Mouse (Mus musculus): ENCODE measurements around the gene Zfp791. TPM values are rescaled to one million over a fixed set of nuclear protein-coding genes. Genes with fewer than 3 reads are reported as not detected.

Zfp791 gene
- polyA plus RNA-seq, 1 experiment from 2014 or later = 1.4 TPM

GRCm38 (mm10) chr8:85076993-85077392 lies 45.9 kb downstream of the Zfp791 start:
- WGBS = 3% methylated on average over 2 of the region's 2 CpGs
- peaks cover 25% of the 10 kb centered on the region for H3K36me3 ChIP-seq (ENCODE audit: insufficient read depth, low read length)
- H3K27ac ChIP-seq = no peak overlapping the region
- DNase-seq (ENCODE audit: low spot score) = peak; percentile 93
- H3K9me3 ChIP-seq (replicated peaks; ENCODE audit: low read length) = no peaks in the 10 kb centered on the region
- H3K4me3 ChIP-seq (replicated peaks; ENCODE audit: low read depth, low read length) = no peak overlapping the region
- no peaks in the 10 kb centered on the region for H3K27me3 ChIP-seq (ENCODE audit: insufficient read depth, low read length)
- no peak overlapping the region for H3K9ac ChIP-seq (ENCODE audit: low read depth, low read length)
- ATAC-seq (replicated peaks; ENCODE audit: low FRiP score, low read depth) = no peak
- H3K4me1 ChIP-seq (replicated peaks; ENCODE audit: insufficient read depth, low read length) = no peaks in the 10 kb centered on the region; the same call in 1 of the 2 replicates
- H3K4me2 ChIP-seq (ENCODE audit: low read length) = no peak overlapping the region
- TF ChIP-seq CTCF (IDR thresholded peaks at IDR 0.05; ENCODE audit: low read depth) = peak; percentile 99

- H3K9me3 ChIP-seq (replicated peaks; ENCODE audit: low read length) = no peaks in the 10 kb centered on the region
- H3K4me2 ChIP-seq (ENCODE audit: low read length) = no peak overlapping the region
- no peaks in the 10 kb centered on the region for H3K27me3 ChIP-seq (ENCODE audit: insufficient read depth, low read length)
- ATAC-seq (replicated peaks; ENCODE audit: low FRiP score, low read depth) (no peak), DNase-seq (ENCODE audit: low spot score) (peak; percentile 26)
- peaks cover 25% of the 10 kb centered on the region for H3K36me3 ChIP-seq (ENCODE audit: insufficient read depth, low read length)
- H3K27ac ChIP-seq = no peak overlapping the region
- TF ChIP-seq CTCF (IDR thresholded peaks at IDR 0.05; ENCODE audit: low read depth) = peak; percentile 53
- WGBS = 83% methylated on average over 9 of the region's 9 CpGs
- H3K4me3 ChIP-seq (replicated peaks; ENCODE audit: low read depth, low read length) = no peak overlapping the region
- no peak overlapping the region for H3K9ac ChIP-seq (ENCODE audit: low read depth, low read length)
- H3K4me1 ChIP-seq (replicated peaks; ENCODE audit: insufficient read depth, low read length) = peaks cover 3% of the 10 kb centered on the region; the same call in 1 of the 2 replicates
Measured at GRCm38 (mm10) chr8:85076001-85076400, 46.9 kb downstream of the Zfp791 start.

- TF ChIP-seq CTCF (IDR thresholded peaks at IDR 0.05; ENCODE audit: low read depth) = no peak
- H3K9me3 ChIP-seq (replicated peaks; ENCODE audit: low read length) = no peaks in the 10 kb centered on the region
- no peaks in the 10 kb centered on the region for H3K27me3 ChIP-seq (ENCODE audit: insufficient read depth, low read length)
- H3K4me2 ChIP-seq (ENCODE audit: low read length) = no peak overlapping the region
- DNase-seq (ENCODE audit: low spot score) (no peak), ATAC-seq (replicated peaks; ENCODE audit: low FRiP score, low read depth) (no peak)
- no peak overlapping the region for H3K27ac ChIP-seq
- 85% methylated on average over 10 of the region's 10 CpGs for WGBS
- H3K4me1 ChIP-seq (replicated peaks; ENCODE audit: insufficient read depth, low read length) = peaks cover 8% of the 10 kb centered on the region; the same call in 1 of the 2 replicates
- H3K4me3 ChIP-seq (replicated peaks; ENCODE audit: low read depth, low read length) = no peak overlapping the region
- H3K36me3 ChIP-seq (ENCODE audit: insufficient read depth, low read length) = peaks cover 25% of the 10 kb centered on the region
- no peak overlapping the region for H3K9ac ChIP-seq (ENCODE audit: low read depth, low read length)
Measured at GRCm38 (mm10) chr8:85074617-85075016, 48.3 kb downstream of the Zfp791 start.

GRCm38 (mm10) chr8:85074167-85074566 lies 48.7 kb downstream of the Zfp791 start:
- no peak overlapping the region for H3K4me3 ChIP-seq (replicated peaks; ENCODE audit: low read depth, low read length)
- H3K4me1 ChIP-seq (replicated peaks; ENCODE audit: insufficient read depth, low read length) = 0 out of 2 replicates have a peak, but pooled peaks cover 8% of the 10 kb centered on the region
- WGBS = 70% methylated on average over 10 of the region's 10 CpGs
- ATAC-seq (replicated peaks; ENCODE audit: low FRiP score, low read depth) (no peak), DNase-seq (ENCODE audit: low spot score) (no peak)
- H3K36me3 ChIP-seq (ENCODE audit: insufficient read depth, low read length) = peaks cover 25% of the 10 kb centered on the region
- H3K27ac ChIP-seq = no peak overlapping the region
- TF ChIP-seq CTCF (IDR thresholded peaks at IDR 0.05; ENCODE audit: low read depth) = no peak
- no peak overlapping the region for H3K9ac ChIP-seq (ENCODE audit: low read depth, low read length)
- H3K9me3 ChIP-seq (replicated peaks; ENCODE audit: low read length) = no peaks in the 10 kb centered on the region
- no peak overlapping the region for H3K4me2 ChIP-seq (ENCODE audit: low read length)
- no peaks in the 10 kb centered on the region for H3K27me3 ChIP-seq (ENCODE audit: insufficient read depth, low read length)

- Histone ChIP-seq H3K27me3 (ENCODE audit: insufficient read depth, low read length) (no peaks in the 10 kb centered on the region), H3K9ac (ENCODE audit: low read depth, low read length) (no peak overlapping the region), H3K4me3 (replicated peaks; ENCODE audit: low read depth, low read length) (no peak overlapping the region), H3K4me2 (ENCODE audit: low read length) (no peak overlapping the region), H3K9me3 (replicated peaks; ENCODE audit: low read length) (no peaks in the 10 kb centered on the region), H3K36me3 (ENCODE audit: insufficient read depth, low read length) (peaks cover 27% of the 10 kb centered on the region), H3K4me1 (replicated peaks; ENCODE audit: insufficient read depth, low read length) (0 out of 2 replicates have a peak, but pooled peaks cover 8% of the 10 kb centered on the region), H3K27ac (no peak overlapping the region)
- WGBS = 90% methylated on average over 15 of the region's 15 CpGs
- DNase-seq (ENCODE audit: low spot score) (no peak), ATAC-seq (replicated peaks; ENCODE audit: low FRiP score, low read depth) (no peak)
- TF ChIP-seq CTCF (IDR thresholded peaks at IDR 0.05; ENCODE audit: low read depth) = no peak
Measured at GRCm38 (mm10) chr8:85073041-85073612, 49.8 kb downstream of the Zfp791 start.

- peak overlapping the region; percentile 89 for H3K4me3 ChIP-seq (replicated peaks; ENCODE audit: low read depth, low read length)
- peaks cover 27% of the 10 kb centered on the region for H3K36me3 ChIP-seq (ENCODE audit: insufficient read depth, low read length)
- no peak for TF ChIP-seq CTCF (IDR thresholded peaks at IDR 0.05; ENCODE audit: low read depth)
- peak overlapping the region; percentile 71 for H3K4me2 ChIP-seq (ENCODE audit: low read length)
- 32% methylated on average over 9 of the region's 9 CpGs for WGBS
- peak overlapping the region; percentile 99 for H3K27ac ChIP-seq
- DNase-seq (ENCODE audit: low spot score) = no peak
- 0 out of 2 replicates have a peak, but pooled peaks cover 8% of the 10 kb centered on the region for H3K4me1 ChIP-seq (replicated peaks; ENCODE audit: insufficient read depth, low read length)
- H3K9ac ChIP-seq (ENCODE audit: low read depth, low read length) = peak overlapping the region; percentile 93
- ATAC-seq (replicated peaks; ENCODE audit: low FRiP score, low read depth) = no peak
- H3K27me3 ChIP-seq (ENCODE audit: insufficient read depth, low read length) = no peaks in the 10 kb centered on the region
- no peaks in the 10 kb centered on the region for H3K9me3 ChIP-seq (replicated peaks; ENCODE audit: low read length)
Measured at GRCm38 (mm10) chr8:85072364-85072929, 50.4 kb downstream of the Zfp791 start.

Measured in kidney, postnatal 0 days (tissue).